Mouse (Mus musculus): ENCODE results near the gene Sstr3. TPM values are rescaled to one million over a fixed set of nuclear protein-coding genes. Genes with fewer than 3 reads are reported as not detected.

Sstr3 gene
- total RNA-seq (2014; rRNA removed), result 3.1 and 4.0 TPM in 2 replicates
- 0.97 and 1.0 TPM in 2 replicates for polyA plus RNA-seq (2015; fragmentation: Nextera tagmentation; extraction: Ambion mirVana)

DNA sequence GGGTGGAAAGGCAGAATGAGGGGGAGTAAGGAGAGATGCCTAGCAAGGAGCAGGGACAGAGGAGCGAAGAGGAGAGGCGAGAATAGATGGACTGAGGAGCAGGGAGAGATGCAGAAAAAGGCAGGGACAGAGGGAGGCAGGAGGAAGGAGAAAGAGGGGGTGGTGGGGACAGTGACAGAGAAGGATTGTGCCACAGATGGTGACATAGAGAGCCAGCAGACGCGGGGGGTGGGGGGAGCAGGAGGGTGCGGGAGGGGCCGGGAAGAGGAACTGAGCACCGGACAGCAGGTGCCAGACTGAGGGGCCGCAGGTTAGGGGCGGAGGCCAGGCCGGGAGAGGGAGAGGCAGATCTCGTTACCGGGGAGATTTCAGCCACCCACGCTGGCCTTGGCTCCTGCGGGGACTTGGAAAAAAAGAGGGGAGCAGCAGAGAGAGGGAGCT, at the start of gene Sstr3:
Gene Sstr3 (minus strand): TSS at position 125 of the 441 bp plus-strand sequence.
- H3K9me3 ChIP-seq (ENCODE audit: low read length), result no peaks in the 10 kb centered on the region
- peak within 1 kb of the TSS; percentile 41; the same call in 1 of the 2 replicates for H3K9ac ChIP-seq (replicated peaks; ENCODE audit: low read length)
- WGBS, result 5% methylated on average over 14 of the region's 14 CpGs
- ATAC-seq (peak; percentile 41), DNase-seq (ENCODE audit: low spot score) (peak; percentile 48)
- TF ChIP-seq CTCF (IDR thresholded peaks at IDR 0.05; ENCODE audit: low read depth), result no peak
- H3K27ac ChIP-seq, result 0 out of 2 replicates have a peak within 1 kb of the TSS, but pooled peaks have one; percentile 15
- H3K4me2 ChIP-seq (ENCODE audit: low read depth, low read length), result peak within 1 kb of the TSS; percentile 50
- peaks cover 15% of the 10 kb centered on the region for H3K4me1 ChIP-seq (ENCODE audit: insufficient read depth, low read length)
- H3K36me3 ChIP-seq (ENCODE audit: insufficient read depth, low read length), result no peaks in the 10 kb centered on the region
- H3K27me3 ChIP-seq (ENCODE audit: insufficient read depth, low read length), result no peaks in the 10 kb centered on the region
- H3K4me3 ChIP-seq (ENCODE audit: low read length), result no peak within 1 kb of the TSS

DNA sequence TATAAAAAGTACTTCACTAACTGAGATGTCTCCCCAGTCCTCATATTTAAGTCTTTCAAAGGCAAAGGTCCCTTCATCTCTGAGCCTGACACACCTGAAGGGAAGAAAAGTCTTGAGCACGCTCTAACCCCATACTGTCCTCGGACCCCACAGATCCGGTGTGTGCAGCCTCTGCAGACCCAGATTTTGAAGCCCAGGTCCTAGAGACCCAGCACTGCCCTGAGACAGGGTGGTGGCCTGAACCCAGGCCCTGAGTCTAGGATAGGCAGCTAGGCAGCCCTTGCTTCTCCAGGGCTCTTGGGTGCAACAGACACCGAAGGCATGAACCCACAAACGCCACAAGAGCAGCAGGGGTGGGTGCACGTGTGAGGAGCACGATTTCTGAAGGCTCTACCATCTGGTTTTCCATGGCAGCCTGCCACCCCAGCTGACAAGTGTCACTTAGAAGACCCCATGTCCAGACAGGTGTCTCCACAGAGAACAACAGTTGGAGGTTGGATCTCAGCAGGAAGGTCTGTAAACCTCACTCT, 49.5 kb upstream of the Sstr3 start:
- Histone ChIP-seq H3K9me3 (ENCODE audit: low read length) (no peaks in the 10 kb centered on the region), H3K27me3 (ENCODE audit: insufficient read depth, low read length) (no peaks in the 10 kb centered on the region), H3K9ac (replicated peaks; ENCODE audit: low read length) (no peak overlapping the region), H3K4me3 (ENCODE audit: low read length) (no peak overlapping the region), H3K36me3 (ENCODE audit: insufficient read depth, low read length) (no peaks in the 10 kb centered on the region), H3K4me1 (ENCODE audit: insufficient read depth, low read length) (no peaks in the 10 kb centered on the region), H3K4me2 (ENCODE audit: low read depth, low read length) (no peak overlapping the region), H3K27ac (no peak overlapping the region)
- no peak for TF ChIP-seq CTCF (IDR thresholded peaks at IDR 0.05; ENCODE audit: low read depth)
- 72% methylated on average over 7 of the region's 7 CpGs for WGBS
- no peak for ATAC-seq
- DNase-seq (ENCODE audit: low spot score), result no peak

DNA sequence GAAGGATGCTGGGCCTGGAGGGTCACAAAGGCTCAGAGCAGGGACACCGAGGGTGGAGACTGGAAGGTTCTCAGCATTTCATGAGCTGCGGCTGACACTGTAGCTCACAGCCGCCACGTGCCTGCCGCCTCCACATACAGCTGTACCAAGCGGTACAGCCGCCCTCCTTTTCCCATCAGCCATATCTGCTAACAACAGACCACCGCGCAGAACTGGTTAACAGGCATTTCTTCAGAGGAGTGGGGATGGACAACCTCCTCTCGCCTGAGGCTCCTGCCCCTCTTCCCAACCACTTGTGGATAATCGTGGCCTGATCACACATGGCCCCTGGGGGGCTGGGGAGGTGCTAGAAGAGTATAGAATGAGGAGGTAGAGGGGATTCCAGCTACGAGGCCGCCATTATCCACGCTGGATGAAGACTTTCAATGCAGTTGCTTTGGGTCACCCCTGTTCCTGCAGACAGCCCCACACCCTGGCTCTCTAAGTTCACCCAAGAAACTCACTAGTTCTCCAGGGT, 48.0 kb upstream of the Sstr3 start:
- 80% methylated on average over 14 of the region's 14 CpGs for WGBS
- DNase-seq (ENCODE audit: low spot score), result no peak
- no peak for TF ChIP-seq CTCF (IDR thresholded peaks at IDR 0.05; ENCODE audit: low read depth)

DNA sequence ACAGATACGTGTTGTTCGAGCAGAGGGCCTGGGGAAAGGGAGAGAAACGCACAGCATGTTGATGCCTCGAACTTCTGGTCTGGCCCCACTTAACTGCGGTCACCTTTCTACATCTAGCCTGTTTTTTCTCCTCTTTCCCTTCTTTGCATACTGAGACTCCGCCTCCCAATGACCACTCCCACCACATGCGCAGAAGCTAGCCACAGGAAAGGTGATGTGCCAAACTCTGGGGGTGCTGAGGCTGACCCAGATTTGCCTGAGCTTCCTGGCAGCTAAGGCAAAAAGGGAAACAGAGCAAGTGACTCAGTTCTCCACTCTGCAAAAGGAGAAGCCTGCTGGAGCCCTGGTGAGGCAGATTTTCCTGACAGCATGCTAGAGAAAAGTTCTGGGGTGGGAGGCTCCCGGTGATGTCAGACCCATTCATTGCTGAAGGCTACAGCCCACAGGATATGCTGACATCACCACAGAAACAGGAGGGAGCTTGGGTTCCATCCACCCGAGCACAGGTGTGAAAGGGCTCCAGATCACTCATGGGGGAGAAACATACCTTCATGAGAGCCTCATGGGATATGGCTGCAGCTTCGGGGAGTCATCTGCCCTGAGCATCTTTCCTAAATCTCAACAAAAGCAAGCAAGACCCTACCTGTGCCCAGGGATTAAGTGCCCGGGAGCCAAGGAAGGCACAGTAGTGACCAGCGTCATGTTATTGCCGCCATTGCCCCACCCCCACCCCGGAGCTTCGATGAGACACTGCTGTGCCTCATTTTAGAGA, 47.4 kb upstream of the Sstr3 start:
- H3K4me2 ChIP-seq (ENCODE audit: low read depth, low read length), result no peak overlapping the region
- H3K9me3 ChIP-seq (ENCODE audit: low read length), result no peaks in the 10 kb centered on the region
- H3K36me3 ChIP-seq (ENCODE audit: insufficient read depth, low read length), result no peaks in the 10 kb centered on the region
- no peak overlapping the region for H3K9ac ChIP-seq (replicated peaks; ENCODE audit: low read length)
- DNase-seq (ENCODE audit: low spot score) (no peak), ATAC-seq (no peak)
- H3K27ac ChIP-seq, result no peak overlapping the region
- no peak for TF ChIP-seq CTCF (IDR thresholded peaks at IDR 0.05; ENCODE audit: low read depth)
- H3K27me3 ChIP-seq (ENCODE audit: insufficient read depth, low read length), result no peaks in the 10 kb centered on the region
- no peaks in the 10 kb centered on the region for H3K4me1 ChIP-seq (ENCODE audit: insufficient read depth, low read length)
- WGBS, result 75% methylated on average over 15 of the region's 15 CpGs
- H3K4me3 ChIP-seq (ENCODE audit: low read length), result no peak overlapping the region

More for the DNA sequence above, 48.0 kb upstream of the Sstr3 start:
- no peak overlapping the region for H3K9ac ChIP-seq (replicated peaks; ENCODE audit: low read length)
- no peak for ATAC-seq
- H3K9me3 ChIP-seq (ENCODE audit: low read length), result no peaks in the 10 kb centered on the region
- H3K27me3 ChIP-seq (ENCODE audit: insufficient read depth, low read length), result no peaks in the 10 kb centered on the region
- no peaks in the 10 kb centered on the region for H3K4me1 ChIP-seq (ENCODE audit: insufficient read depth, low read length)
- H3K36me3 ChIP-seq (ENCODE audit: insufficient read depth, low read length), result no peaks in the 10 kb centered on the region
- no peak overlapping the region for H3K4me3 ChIP-seq (ENCODE audit: low read length)
- no peak overlapping the region for H3K27ac ChIP-seq
- no peak overlapping the region for H3K4me2 ChIP-seq (ENCODE audit: low read depth, low read length)

DNA sequence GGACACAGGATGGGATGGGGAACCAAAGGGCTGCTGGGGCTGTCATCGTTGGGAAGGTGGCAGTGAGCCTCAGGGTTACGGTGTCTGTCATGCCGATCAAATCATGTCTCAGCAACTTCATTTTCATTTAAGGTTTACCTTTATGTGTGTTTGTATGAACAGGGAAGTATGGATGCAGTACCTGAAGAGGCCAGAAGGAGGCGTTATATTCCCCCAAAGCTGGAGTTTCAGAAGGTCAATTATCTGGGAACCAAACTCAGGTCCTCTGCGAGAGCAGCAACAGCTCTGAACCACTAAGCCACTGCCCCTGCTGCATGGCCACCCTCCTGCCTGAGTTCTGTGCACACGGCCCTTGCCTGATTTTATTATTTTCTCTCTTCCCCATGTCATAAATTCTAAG, 46.3 kb upstream of the Sstr3 start:
- Histone ChIP-seq H3K4me2 (ENCODE audit: low read depth, low read length) (no peak overlapping the region), H3K4me1 (ENCODE audit: insufficient read depth, low read length) (no peaks in the 10 kb centered on the region), H3K9me3 (ENCODE audit: low read length) (no peaks in the 10 kb centered on the region), H3K27ac (no peak overlapping the region), H3K9ac (replicated peaks; ENCODE audit: low read length) (no peak overlapping the region), H3K27me3 (ENCODE audit: insufficient read depth, low read length) (no peaks in the 10 kb centered on the region), H3K4me3 (ENCODE audit: low read length) (no peak overlapping the region), H3K36me3 (ENCODE audit: insufficient read depth, low read length) (no peaks in the 10 kb centered on the region)
- DNase-seq (ENCODE audit: low spot score) (no peak), ATAC-seq (no peak)
- WGBS, result 83% methylated on average over 6 of the region's 6 CpGs
- TF ChIP-seq CTCF (IDR thresholded peaks at IDR 0.05; ENCODE audit: low read depth), result peak; percentile 41

DNA sequence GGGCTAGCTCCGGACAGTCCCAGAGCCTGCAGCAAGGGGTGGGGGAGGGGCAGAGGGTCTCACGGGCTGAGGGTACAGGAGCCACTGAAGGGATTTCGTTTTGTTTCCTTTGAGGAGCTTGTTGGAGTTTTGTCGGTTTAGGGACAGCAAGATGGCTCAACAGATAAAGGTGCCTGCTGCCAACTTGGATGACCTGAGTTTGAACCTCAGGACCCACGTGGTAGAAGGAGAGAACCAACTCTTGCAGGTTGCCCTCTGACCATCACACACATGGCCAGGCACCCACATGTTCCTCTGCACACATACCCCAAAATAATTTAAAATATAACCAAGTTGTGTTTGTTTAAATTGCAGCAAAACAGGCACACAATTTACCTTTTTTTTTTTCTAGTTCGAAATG, 45.5 kb upstream of the Sstr3 start:
- H3K27me3 ChIP-seq (ENCODE audit: insufficient read depth, low read length), result no peaks in the 10 kb centered on the region
- no peak overlapping the region for H3K4me2 ChIP-seq (ENCODE audit: low read depth, low read length)
- H3K4me1 ChIP-seq (ENCODE audit: insufficient read depth, low read length), result no peaks in the 10 kb centered on the region
- 70% methylated on average over 6 of the region's 6 CpGs for WGBS
- no peak overlapping the region for H3K27ac ChIP-seq
- no peak for TF ChIP-seq CTCF (IDR thresholded peaks at IDR 0.05; ENCODE audit: low read depth)
- DNase-seq (ENCODE audit: low spot score) (no peak), ATAC-seq (no peak)
- no peaks in the 10 kb centered on the region for H3K36me3 ChIP-seq (ENCODE audit: insufficient read depth, low read length)
- H3K9me3 ChIP-seq (ENCODE audit: low read length), result no peaks in the 10 kb centered on the region
- H3K9ac ChIP-seq (replicated peaks; ENCODE audit: low read length), result no peak overlapping the region
- no peak overlapping the region for H3K4me3 ChIP-seq (ENCODE audit: low read length)

Data from hindbrain, postnatal 0 days (tissue).